Mouse (Mus musculus): ENCODE results near the gene Scgb3a1.

- TF ChIP-seq POLR2A (IDR thresholded peaks at IDR 0.05; ENCODE audit: control insufficient read depth, low read depth, low read length) (no peak), CTCF (IDR thresholded peaks at IDR 0.05; ENCODE audit: control insufficient read depth, insufficient read depth, insufficient replicate concordance, low read depth, low read length) (no peak)
These were observed 33.1 kb downstream of the Scgb3a1 start for GRCm38 (mm10) chr11:49696472-49696871.

Data from testis, adult 2 months (tissue).